Mouse (Mus musculus) heart, embryonic 16.5 days (tissue): ENCODE results near the gene Cryz. TPM values are rescaled to one million over a fixed set of nuclear protein-coding genes. Genes with fewer than 3 reads are reported as not detected.

ENCODE experiments used
- ATAC-seq: fragments of 200-750 bp; cut with Nextera tagmentation; replicated peaks from 2 replicates; pipeline ENCODE4 v1.8.0; 2017; ENCODE audit warnings: moderate number of reproducible peaks; ENCODE audit not compliant: insufficient read depth, low FRiP score; ENCODE audit errors: extremely low read depth
- H3K27ac ChIP-seq: fragments of 300-500 bp; sonication (generic); 2 replicates; pipeline ENCODE4 v1.5.1; 2014; ENCODE audit warnings: mild to moderate bottlenecking, low read length, control low read depth, moderate library complexity
- H3K27me3 ChIP-seq: fragments of 300-500 bp; sonication (generic); 2 replicates; pipeline ENCODE4 v1.6.1; 2014; ENCODE audit warnings: low read length, mixed read lengths; ENCODE audit not compliant: control insufficient read depth, insufficient read depth
- H3K36me3 ChIP-seq: fragments of 300-500 bp; sonication (generic); 2 replicates; pipeline ENCODE4 v1.6.1; 2014; ENCODE audit not compliant: control insufficient read depth, insufficient read depth
- H3K4me1 ChIP-seq: fragments of 300-500 bp; sonication (generic); 2 replicates; pipeline ENCODE4 v1.6.1; 2014; ENCODE audit warnings: low read length, mixed read lengths; ENCODE audit not compliant: control insufficient read depth, insufficient read depth
- H3K4me2 ChIP-seq: fragments of 300-500 bp; sonication (generic); 2 replicates; pipeline ENCODE4 v1.6.1; 2014; ENCODE audit warnings: low read depth, mild to moderate bottlenecking, control low read depth, low read length
- H3K4me3 ChIP-seq: fragments of 300-500 bp; sonication (generic); 2 replicates; pipeline ENCODE4 v1.5.1; 2014; ENCODE audit warnings: mild to moderate bottlenecking, control low read depth, low read length
- H3K9ac ChIP-seq: fragments of 300-500 bp; sonication (generic); 2 replicates; pipeline ENCODE4 v1.6.1; 2014; ENCODE audit warnings: low read length, control low read depth
- H3K9me3 ChIP-seq: fragments of 300-500 bp; sonication (generic); replicated peaks from 2 replicates; pipeline ENCODE4 v1.6.1; 2016; ENCODE audit warnings: low read length; ENCODE audit not compliant: control insufficient read depth
- WGBS: fragments of 180-500 bp; shearing (Covaris S2); extraction: QIAGEN DNeasy Blood & Tissue Kit; methylation state at CpG from one replicate; pipeline ENCODE4 v1.1.7; 2014; 5-methylcytosine and 5-hydroxymethylcytosine counted together
- polyA plus RNA-seq: library from polyadenylated mRNA; unstranded; fragments of >200 nt; fragmentation: Nextera tagmentation; extraction: Ambion mirVana; gene quantifications from 2 replicates; pipeline ENCODE4 v1.2.1, GENCODE M21; 2015

The Cryz gene
- polyA plus RNA-seq: 9.3 and 10.2 TPM in 2 replicates

DNA sequence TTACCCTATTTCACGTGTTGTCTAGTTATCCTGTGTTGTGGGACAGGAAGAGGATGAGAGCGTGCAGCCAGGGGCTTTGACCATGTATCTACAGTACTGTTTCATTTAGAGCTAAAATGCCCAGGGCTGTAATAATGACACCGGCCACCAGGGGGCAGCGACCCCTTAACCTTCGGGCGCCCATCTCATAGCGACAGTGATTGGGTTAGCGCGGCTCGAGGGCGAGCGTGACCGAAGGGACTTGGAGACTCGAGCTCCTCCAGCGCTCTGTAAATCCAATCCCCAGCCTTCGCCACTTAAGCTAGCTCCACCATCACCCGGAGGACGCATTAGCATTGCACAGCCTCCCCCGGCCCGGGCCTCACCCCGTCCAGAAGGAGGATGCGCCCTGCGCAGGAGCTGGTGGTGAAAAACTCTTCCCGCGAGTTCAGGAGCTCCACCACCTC lies at the start of gene Cryz:
Gene Cryz, plus strand, starts transcription at position 224 of the 446 bp plus-strand sequence.
- Histone ChIP-seq H3K9ac (peak within 1 kb of the TSS; percentile 84), H3K9me3 (no peaks in the 10 kb centered on the region), H3K27me3 (no peaks in the 10 kb centered on the region), H3K27ac (peak within 1 kb of the TSS; percentile 95), H3K36me3 (peaks cover 22% of the 10 kb centered on the region), H3K4me3 (peak within 1 kb of the TSS; percentile 73), H3K4me2 (peak within 1 kb of the TSS; percentile 84), H3K4me1 (peaks cover 9% of the 10 kb centered on the region; the same call in 1 of the 2 replicates)
- ATAC-seq: peak; percentile 86
- under 1% methylated on average over 25 of the region's 25 CpGs for WGBS

GRCm38 (mm10) chr3:154547549-154548426 lies 48.7 kb upstream of the Cryz start:
- H3K36me3 ChIP-seq: no peaks in the 10 kb centered on the region
- H3K27me3 ChIP-seq: peaks cover 8% of the 10 kb centered on the region
- no peaks in the 10 kb centered on the region for H3K9me3 ChIP-seq
- no peak overlapping the region for H3K9ac ChIP-seq
- H3K4me2 ChIP-seq: peak overlapping the region; percentile 34
- no peak overlapping the region for H3K27ac ChIP-seq
- WGBS: 12% methylated on average over 20 of the region's 20 CpGs
- peak overlapping the region; percentile 35 for H3K4me3 ChIP-seq
- ATAC-seq: no peak
- H3K4me1 ChIP-seq: peaks cover 4% of the 10 kb centered on the region; the same call in 1 of the 2 replicates

DNA sequence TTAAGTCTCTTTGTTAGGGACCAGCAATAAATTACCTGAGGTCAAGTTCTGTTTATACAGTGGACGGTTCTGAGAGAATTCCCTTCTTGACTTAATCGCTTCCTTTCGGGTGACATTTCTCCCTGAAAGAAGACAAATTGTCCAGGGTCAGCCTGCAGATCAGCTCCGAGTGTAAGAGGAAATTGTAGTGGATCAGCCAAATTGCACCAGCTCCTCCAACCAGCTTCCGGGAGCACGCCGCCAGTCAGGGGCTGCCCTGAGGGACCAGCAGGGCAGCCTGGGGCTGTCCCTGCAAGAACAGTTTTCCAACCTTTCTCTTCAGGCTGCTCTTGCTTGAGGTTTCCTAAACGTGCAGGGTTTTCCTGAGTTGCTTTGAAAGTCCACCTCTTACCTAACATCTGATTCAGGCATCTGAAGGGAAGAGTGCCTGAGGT lies 47.6 kb upstream of the Cryz start:
- Histone ChIP-seq H3K4me3 (no peak overlapping the region), H3K4me2 (no peak overlapping the region), H3K27ac (no peak overlapping the region), H3K4me1 (peaks cover 4% of the 10 kb centered on the region; the same call in 1 of the 2 replicates), H3K36me3 (no peaks in the 10 kb centered on the region), H3K27me3 (peaks cover 8% of the 10 kb centered on the region), H3K9me3 (no peaks in the 10 kb centered on the region), H3K9ac (no peak overlapping the region)
- WGBS: 23% methylated on average over 8 of the region's 8 CpGs
- ATAC-seq: no peak

- Histone ChIP-seq H3K9me3 (no peaks in the 10 kb centered on the region), H3K9ac (no peak overlapping the region), H3K4me1 (peaks cover 4% of the 10 kb centered on the region; the same call in 1 of the 2 replicates), H3K27me3 (peaks cover 8% of the 10 kb centered on the region), H3K4me3 (no peak overlapping the region), H3K36me3 (no peaks in the 10 kb centered on the region), H3K4me2 (no peak overlapping the region), H3K27ac (no peak overlapping the region)
- ATAC-seq: no peak
- 59% methylated on average over 17 of the region's 17 CpGs for whole genome bisulfite sequencing
Measured at GRCm38 (mm10) chr3:154550326-154551034, 46.0 kb upstream of the Cryz start.

- WGBS: 58% methylated on average over 5 of the region's 5 CpGs
- peaks cover 8% of the 10 kb centered on the region for H3K27me3 ChIP-seq
- H3K9me3 ChIP-seq: no peaks in the 10 kb centered on the region
- no peaks in the 10 kb centered on the region for H3K36me3 ChIP-seq
- H3K4me3 ChIP-seq: no peak overlapping the region
- no peak overlapping the region for H3K4me2 ChIP-seq
- no peak overlapping the region for H3K9ac ChIP-seq
- ATAC-seq: no peak
- peaks cover 4% of the 10 kb centered on the region; the same call in 1 of the 2 replicates for H3K4me1 ChIP-seq
- H3K27ac ChIP-seq: no peak overlapping the region
Measured at GRCm38 (mm10) chr3:154551035-154551411, 45.5 kb upstream of the Cryz start.

- Histone ChIP-seq H3K4me3 (no peak overlapping the region), H3K9ac (no peak overlapping the region), H3K4me1 (0 out of 2 replicates have a peak, but pooled peaks cover 2% of the 10 kb centered on the region), H3K27ac (no peak overlapping the region), H3K36me3 (no peaks in the 10 kb centered on the region), H3K27me3 (no peaks in the 10 kb centered on the region), H3K9me3 (no peaks in the 10 kb centered on the region), H3K4me2 (no peak overlapping the region)
- 92% methylated on average over 3 of the region's 3 CpGs for WGBS
- ATAC-seq: no peak
Measured at GRCm38 (mm10) chr3:154562192-154562591, 34.3 kb upstream of the Cryz start.

GRCm38 (mm10) chr3:154565437-154565836 lies 31.1 kb upstream of the Cryz start:
- Histone ChIP-seq H3K36me3 (no peaks in the 10 kb centered on the region), H3K9me3 (no peaks in the 10 kb centered on the region), H3K4me3 (no peak overlapping the region), H3K27ac (no peak overlapping the region), H3K27me3 (peaks cover 12% of the 10 kb centered on the region), H3K4me2 (no peak overlapping the region), H3K9ac (no peak overlapping the region), H3K4me1 (peaks cover 4% of the 10 kb centered on the region; the same call in 1 of the 2 replicates)
- no peak for ATAC-seq
- WGBS: 59% methylated on average over 3 of the region's 3 CpGs

DNA sequence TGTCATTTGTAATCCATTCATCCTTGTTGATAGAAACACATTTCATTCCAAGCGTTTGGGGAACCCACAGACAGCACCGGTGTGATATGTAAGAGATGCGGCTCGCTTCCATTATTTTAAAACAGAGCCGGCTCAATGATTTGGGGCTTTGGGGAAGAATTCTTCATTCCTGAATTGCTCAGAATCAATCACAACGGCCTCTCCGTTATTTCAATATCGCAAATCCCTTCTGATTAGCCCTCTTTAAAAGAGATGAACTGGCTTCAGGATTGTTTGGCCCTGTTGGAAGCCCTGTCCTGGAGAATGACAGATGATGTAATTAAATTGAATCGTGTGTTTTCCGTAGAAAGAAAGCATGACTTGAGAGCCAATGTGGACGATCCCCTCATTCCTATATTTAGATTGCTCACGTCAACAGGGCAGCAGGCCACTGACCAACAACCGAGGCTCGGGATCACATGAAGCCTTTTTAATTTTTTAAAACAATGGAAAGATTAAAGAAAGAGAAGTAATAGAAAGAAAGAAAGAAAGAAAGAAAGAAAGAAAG lies 26.4 kb upstream of the Cryz start:
- H3K9me3 ChIP-seq: no peaks in the 10 kb centered on the region
- H3K4me2 ChIP-seq: peak overlapping the region; percentile 64; the same call in 1 of the 2 replicates
- H3K27ac ChIP-seq: no peak overlapping the region
- H3K4me3 ChIP-seq: no peak overlapping the region
- 47% methylated on average over 14 of the region's 14 CpGs for WGBS
- no peak overlapping the region for H3K9ac ChIP-seq
- H3K27me3 ChIP-seq: peaks cover 14% of the 10 kb centered on the region
- H3K4me1 ChIP-seq: peaks cover 2% of the 10 kb centered on the region; the same call in 1 of the 2 replicates
- no peaks in the 10 kb centered on the region for H3K36me3 ChIP-seq
- no peak for ATAC-seq
